Mouse (Mus musculus): ENCODE measurements around the gene Slc4a10. TPM values are rescaled to one million over a fixed set of nuclear protein-coding genes. Genes with fewer than 3 reads are reported as not detected.
"Not testable (repeated sequence)": the region's sequence is repeated elsewhere in the genome, so short reads cannot be mapped to it uniquely, and the experiment has no call there.

The Slc4a10 gene
- polyA plus RNA-seq (2012; fragmentation: generic; extraction: Trizol) = not detected
- long read RNA-seq, experiment 1 = 0 reads
- long read RNA-seq, experiment 2 = 0 reads

GRCm38 (mm10) chr2:62046421-62046845 lies at the start of gene Slc4a10:
Gene Slc4a10, plus strand, starts transcription at chr2:62046462.
- Histone ChIP-seq H3ac (ENCODE audit: control insufficient read depth, insufficient read length, low read depth) (no peak within 1 kb of the TSS), H3K36me3 (ENCODE audit: control insufficient read depth, insufficient read depth) (no peaks in the 10 kb centered on the region), H3K27me3 (ENCODE audit: control insufficient read depth, insufficient read depth, insufficient read length) (no peaks in the 10 kb centered on the region), H3K79me3 (ENCODE audit: low read depth) (no peaks in the 10 kb centered on the region), H3K4me3 (ENCODE audit: insufficient read depth, poor library complexity, severe bottlenecking) (no peak within 1 kb of the TSS), H3K79me2 (ENCODE audit: control insufficient read depth, insufficient read depth) (no peaks in the 10 kb centered on the region)
- no peak for TF ChIP-seq FOSL1 (IDR thresholded peaks at IDR 0.05; ENCODE audit: insufficient read depth, low read length, poor library complexity, severe bottlenecking)
- no peak for TF ChIP-seq MYOD1 (IDR thresholded peaks at IDR 0.05; ENCODE audit: control insufficient read depth, insufficient read length, low read depth)
- no peak for TF ChIP-seq MAX (IDR thresholded peaks at IDR 0.05)
- no peak for TF ChIP-seq MYOG (IDR thresholded peaks at IDR 0.05; ENCODE audit: control insufficient read depth, extremely low read depth, insufficient read length)

GRCm38 (mm10) chr2:62001251-62001650 lies 45.0 kb upstream of the Slc4a10 start:
- not testable (repeated sequence) for H3ac ChIP-seq (ENCODE audit: control insufficient read depth, insufficient read length, low read depth); H3K79me2 ChIP-seq (ENCODE audit: control insufficient read depth, insufficient read depth); H3K4me3 ChIP-seq (ENCODE audit: insufficient read depth, poor library complexity, severe bottlenecking); H3K27me3 ChIP-seq (ENCODE audit: control insufficient read depth, insufficient read depth, insufficient read length); H3K36me3 ChIP-seq (ENCODE audit: control insufficient read depth, insufficient read depth); H3K79me3 ChIP-seq (ENCODE audit: low read depth)

GRCm38 (mm10) chr2:62018209-62018608 lies 28.1 kb upstream of the Slc4a10 start:
- no peaks in the 10 kb centered on the region for H3K79me2 ChIP-seq (ENCODE audit: control insufficient read depth, insufficient read depth)
- no peaks in the 10 kb centered on the region for H3K36me3 ChIP-seq (ENCODE audit: control insufficient read depth, insufficient read depth)
- H3K4me3 ChIP-seq (ENCODE audit: insufficient read depth, poor library complexity, severe bottlenecking) = no peak overlapping the region
- H3K79me3 ChIP-seq (ENCODE audit: low read depth) = no peaks in the 10 kb centered on the region
- no peak overlapping the region for H3ac ChIP-seq (ENCODE audit: control insufficient read depth, insufficient read length, low read depth)
- H3K27me3 ChIP-seq (ENCODE audit: control insufficient read depth, insufficient read depth, insufficient read length) = no peaks in the 10 kb centered on the region
- no peak for TF ChIP-seq MYOD1 (IDR thresholded peaks at IDR 0.05; ENCODE audit: control insufficient read depth, insufficient read length, low read depth)
- no peak for TF ChIP-seq CTCF (IDR thresholded peaks at IDR 0.05; ENCODE audit: control insufficient read depth, insufficient read depth, insufficient read length)
- TF ChIP-seq FOSL1 (IDR thresholded peaks at IDR 0.05; ENCODE audit: insufficient read depth, low read length, poor library complexity, severe bottlenecking) = no peak
- TF ChIP-seq USF1 (IDR thresholded peaks at IDR 0.05; ENCODE audit: low read depth) = no peak
- no peak for TF ChIP-seq MYOG (IDR thresholded peaks at IDR 0.05; ENCODE audit: control insufficient read depth, extremely low read depth, insufficient read length)
- TF ChIP-seq MAX (IDR thresholded peaks at IDR 0.05) = no peak
- TF ChIP-seq CEBPB (IDR thresholded peaks at IDR 0.05; ENCODE audit: low read depth) = no peak

GRCm38 (mm10) chr2:62046861-62047503 lies 720 bp downstream of the Slc4a10 start:
- Histone ChIP-seq H3K79me3 (ENCODE audit: low read depth) (no peaks in the 10 kb centered on the region), H3K4me3 (ENCODE audit: insufficient read depth, poor library complexity, severe bottlenecking) (no peak overlapping the region), H3K79me2 (ENCODE audit: control insufficient read depth, insufficient read depth) (no peaks in the 10 kb centered on the region), H3K27me3 (ENCODE audit: control insufficient read depth, insufficient read depth, insufficient read length) (no peaks in the 10 kb centered on the region), H3K36me3 (ENCODE audit: control insufficient read depth, insufficient read depth) (no peaks in the 10 kb centered on the region), H3ac (ENCODE audit: control insufficient read depth, insufficient read length, low read depth) (no peak overlapping the region)
- TF ChIP-seq FOSL1 (IDR thresholded peaks at IDR 0.05; ENCODE audit: insufficient read depth, low read length, poor library complexity, severe bottlenecking) = no peak
- no peak for TF ChIP-seq CTCF (IDR thresholded peaks at IDR 0.05; ENCODE audit: control insufficient read depth, insufficient read depth, insufficient read length)
- TF ChIP-seq MYOD1 (IDR thresholded peaks at IDR 0.05; ENCODE audit: control insufficient read depth, insufficient read length, low read depth) = no peak
- TF ChIP-seq USF1 (IDR thresholded peaks at IDR 0.05; ENCODE audit: low read depth) = no peak
- TF ChIP-seq MAX (IDR thresholded peaks at IDR 0.05) = no peak
- no peak for TF ChIP-seq MYOG (IDR thresholded peaks at IDR 0.05; ENCODE audit: control insufficient read depth, extremely low read depth, insufficient read length)

GRCm38 (mm10) chr2:62047504-62048005 lies 1.3 kb downstream of the Slc4a10 start:
- no peaks in the 10 kb centered on the region for H3K79me2 ChIP-seq (ENCODE audit: control insufficient read depth, insufficient read depth)
- no peaks in the 10 kb centered on the region for H3K27me3 ChIP-seq (ENCODE audit: control insufficient read depth, insufficient read depth, insufficient read length)
- no peak overlapping the region for H3ac ChIP-seq (ENCODE audit: control insufficient read depth, insufficient read length, low read depth)
- H3K79me3 ChIP-seq (ENCODE audit: low read depth) = no peaks in the 10 kb centered on the region
- no peaks in the 10 kb centered on the region for H3K36me3 ChIP-seq (ENCODE audit: control insufficient read depth, insufficient read depth)
- TF ChIP-seq MYOG (IDR thresholded peaks at IDR 0.05; ENCODE audit: control insufficient read depth, extremely low read depth, insufficient read length) (no peak), FOSL1 (IDR thresholded peaks at IDR 0.05; ENCODE audit: insufficient read depth, low read length, poor library complexity, severe bottlenecking) (no peak), MAX (IDR thresholded peaks at IDR 0.05) (no peak), CEBPB (IDR thresholded peaks at IDR 0.05; ENCODE audit: low read depth) (no peak), USF1 (IDR thresholded peaks at IDR 0.05; ENCODE audit: low read depth) (no peak), CTCF (IDR thresholded peaks at IDR 0.05; ENCODE audit: control insufficient read depth, insufficient read depth, insufficient read length) (no peak)
- no peak overlapping the region for H3K4me3 ChIP-seq (ENCODE audit: insufficient read depth, poor library complexity, severe bottlenecking)

GRCm38 (mm10) chr2:62048116-62048515 lies 1.9 kb downstream of the Slc4a10 start:
- TF ChIP-seq FOSL1 (IDR thresholded peaks at IDR 0.05; ENCODE audit: insufficient read depth, low read length, poor library complexity, severe bottlenecking) (no peak), MAX (IDR thresholded peaks at IDR 0.05) (no peak), USF1 (IDR thresholded peaks at IDR 0.05; ENCODE audit: low read depth) (no peak), MYOG (IDR thresholded peaks at IDR 0.05; ENCODE audit: control insufficient read depth, extremely low read depth, insufficient read length) (no peak), CEBPB (IDR thresholded peaks at IDR 0.05; ENCODE audit: low read depth) (no peak), MYOD1 (IDR thresholded peaks at IDR 0.05; ENCODE audit: control insufficient read depth, insufficient read length, low read depth) (no peak), CTCF (IDR thresholded peaks at IDR 0.05; ENCODE audit: control insufficient read depth, insufficient read depth, insufficient read length) (no peak)
- H3K27me3 ChIP-seq (ENCODE audit: control insufficient read depth, insufficient read depth, insufficient read length) = no peaks in the 10 kb centered on the region
- H3K4me3 ChIP-seq (ENCODE audit: insufficient read depth, poor library complexity, severe bottlenecking) = no peak overlapping the region
- no peaks in the 10 kb centered on the region for H3K79me3 ChIP-seq (ENCODE audit: low read depth)
- H3K79me2 ChIP-seq (ENCODE audit: control insufficient read depth, insufficient read depth) = no peaks in the 10 kb centered on the region
- no peaks in the 10 kb centered on the region for H3K36me3 ChIP-seq (ENCODE audit: control insufficient read depth, insufficient read depth)
- no peak overlapping the region for H3ac ChIP-seq (ENCODE audit: control insufficient read depth, insufficient read length, low read depth)
